ENCODE assay signal across 20 mouse cellular contexts in the genomic region with DNA sequence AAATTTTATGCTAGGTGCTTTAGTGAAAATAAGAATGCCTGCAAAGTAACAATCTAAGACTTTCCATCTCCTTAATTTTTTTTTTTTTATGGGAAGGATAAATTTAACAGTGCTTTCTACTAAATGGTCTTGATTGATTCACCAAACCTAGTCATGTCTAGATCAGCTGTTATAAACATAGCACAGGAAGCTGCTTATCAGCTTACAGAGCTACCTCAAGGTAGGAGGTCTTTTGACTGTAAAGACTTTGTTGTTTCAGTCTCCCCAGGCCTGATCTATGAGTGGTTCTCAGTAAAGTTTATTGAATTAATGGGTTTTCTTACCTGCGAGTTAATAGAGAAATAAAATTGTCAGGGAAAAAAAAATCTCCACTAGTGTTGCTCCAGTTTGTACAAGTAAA. TPM values are rescaled to one million over a fixed set of nuclear protein-coding genes. Genes with fewer than 3 reads are reported as not detected.
DNase-seq lines count a peak whose midpoint lies in the region; ATAC-seq and TF ChIP-seq lines count a peak whose summit lies in the region.
"Had no signal": no experiment of that assay in that cellular context is flagged by ENCODE, and none has a peak within 500 bp of the region (broad histone marks: within the 10 kb centered on the region; RNA-seq: fewer than 3 reads in every experiment).

No protein-coding gene starts in this region.

- H3K9me3 ChIP-seq in kidney, postnatal 0 days (replicated peaks; ENCODE audit: low read length) = no peaks in the 10 kb centered on the region
- H3K9me3 ChIP-seq: forebrain, embryonic 10.5 days; forebrain, embryonic 13.5 days; hindbrain, embryonic 12.5 days; hindbrain, embryonic 15.5 days had no signal

- no peak overlapping the region for H3K27ac ChIP-seq in kidney, postnatal 0 days
- H3K27ac ChIP-seq: forebrain, embryonic 10.5 days; forebrain, embryonic 13.5 days; hindbrain, embryonic 12.5 days; hindbrain, embryonic 15.5 days had no signal

- WGBS in kidney, postnatal 0 days = 53% methylated on average over 1 of the region's 1 CpGs

- no peaks in the 10 kb centered on the region for H3K4me1 ChIP-seq in kidney, postnatal 0 days (replicated peaks; ENCODE audit: insufficient read depth, low read length)
- H3K4me1 ChIP-seq: forebrain, embryonic 10.5 days; forebrain, embryonic 13.5 days; hindbrain, embryonic 12.5 days; hindbrain, embryonic 15.5 days had no signal

- H3K36me3 ChIP-seq in kidney, postnatal 0 days (ENCODE audit: insufficient read depth, low read length) = peaks cover 19% of the 10 kb centered on the region

- no peak for ATAC-seq in kidney, postnatal 0 days (replicated peaks; ENCODE audit: low FRiP score, low read depth)
- peak; percentile 71 for ATAC-seq in activated CD4-positive, CD25-positive, alpha-beta regulatory T cell, adult 4 months
- 0 out of 2 replicates have a peak, but pooled peaks have one; percentile 17 for ATAC-seq in megakaryocyte progenitor cell, adult 5-6 weeks (replicated peaks; ENCODE audit: poor library complexity)
- ATAC-seq: forebrain, embryonic 13.5 days; forebrain, embryonic 16.5 days; Patski had no signal

- H3K4me3 ChIP-seq in kidney, postnatal 0 days (replicated peaks; ENCODE audit: low read depth, low read length) = no peak overlapping the region
- H3K4me3 ChIP-seq: forebrain, embryonic 10.5 days; forebrain, embryonic 13.5 days; hindbrain, embryonic 12.5 days; hindbrain, embryonic 15.5 days had no signal

- peak; percentile 4 for DNase-seq in kidney, postnatal 0 days (ENCODE audit: low spot score)
- DNase-seq in kidney, adult 8-10 months = no peak
- DNase-seq in cerebellum, postnatal 25 days = no peak
- no peak for DNase-seq in adrenal gland, adult 2 months
- DNase-seq in kidney, postnatal 36 days = no peak
- DNase-seq: adrenal gland, adult 8-10 months; adrenal gland, postnatal 25 days; cerebellum, adult 11-12 months; gastrocnemius, postnatal 10 days; gastrocnemius, postnatal 36 days; heart, adult 11 months had no signal

- no peak overlapping the region for H3K9ac ChIP-seq in kidney, postnatal 0 days (ENCODE audit: low read depth, low read length)
- H3K9ac ChIP-seq: forebrain, embryonic 13.5 days; hindbrain, embryonic 12.5 days; hindbrain, embryonic 15.5 days had no signal

- no peak overlapping the region for H3K4me2 ChIP-seq in kidney, postnatal 0 days (ENCODE audit: low read length)
- H3K4me2 ChIP-seq: forebrain, embryonic 13.5 days; heart, embryonic 11.5 days; hindbrain, embryonic 12.5 days; hindbrain, embryonic 15.5 days had no signal

- TF ChIP-seq CTCF in kidney, postnatal 0 days (IDR thresholded peaks at IDR 0.05; ENCODE audit: low read depth) = no peak

- H3K27me3 ChIP-seq in kidney, postnatal 0 days (ENCODE audit: insufficient read depth, low read length) = no peaks in the 10 kb centered on the region
- H3K27me3 ChIP-seq: forebrain, embryonic 13.5 days; hindbrain, embryonic 12.5 days; hindbrain, embryonic 15.5 days; Patski had no signal

RNA-seq across cellular contexts. Expression of gene Chd1, which starts 18.5 kb away (rescaled TPM):
- 23.4 and 24.4 TPM in 2 replicates for polyA plus RNA-seq in kidney, postnatal 0 days (2015; fragmentation: Nextera tagmentation; extraction: Ambion mirVana)
- polyA plus RNA-seq in activated CD4-positive, CD25-positive, alpha-beta regulatory T cell, adult 4 months (2017; shearing (Covaris generic)) = 10 to 100 TPM; 16.3 to 17.3 TPM
- 40.4 and 47.2 TPM in 2 replicates for total RNA-seq in megakaryocyte progenitor cell, adult 5-6 weeks (2015)
- 59.2 and 68.7 TPM in 2 replicates for total RNA-seq in megakaryocyte progenitor cell, adult 5-6 weeks (2017)
- 10 to 100 TPM; 28.5 to 35.1 TPM for total RNA-seq in adrenal gland, adult 2 months (2021)
- polyA plus RNA-seq in adrenal gland, adult 2 months (2012; rRNA removed) = 12.5 and 16.2 TPM in 2 replicates
